Mouse (Mus musculus) WW6 (cell line): Measurements from ENCODE around the gene Nop9.

ENCODE experiments used
- DNase-seq: peaks from one replicate; pipeline ENCODE4 v3.0.0-alpha.2; 2013; ENCODE audit warnings: low read depth, low spot score

The Nop9 gene

DNA sequence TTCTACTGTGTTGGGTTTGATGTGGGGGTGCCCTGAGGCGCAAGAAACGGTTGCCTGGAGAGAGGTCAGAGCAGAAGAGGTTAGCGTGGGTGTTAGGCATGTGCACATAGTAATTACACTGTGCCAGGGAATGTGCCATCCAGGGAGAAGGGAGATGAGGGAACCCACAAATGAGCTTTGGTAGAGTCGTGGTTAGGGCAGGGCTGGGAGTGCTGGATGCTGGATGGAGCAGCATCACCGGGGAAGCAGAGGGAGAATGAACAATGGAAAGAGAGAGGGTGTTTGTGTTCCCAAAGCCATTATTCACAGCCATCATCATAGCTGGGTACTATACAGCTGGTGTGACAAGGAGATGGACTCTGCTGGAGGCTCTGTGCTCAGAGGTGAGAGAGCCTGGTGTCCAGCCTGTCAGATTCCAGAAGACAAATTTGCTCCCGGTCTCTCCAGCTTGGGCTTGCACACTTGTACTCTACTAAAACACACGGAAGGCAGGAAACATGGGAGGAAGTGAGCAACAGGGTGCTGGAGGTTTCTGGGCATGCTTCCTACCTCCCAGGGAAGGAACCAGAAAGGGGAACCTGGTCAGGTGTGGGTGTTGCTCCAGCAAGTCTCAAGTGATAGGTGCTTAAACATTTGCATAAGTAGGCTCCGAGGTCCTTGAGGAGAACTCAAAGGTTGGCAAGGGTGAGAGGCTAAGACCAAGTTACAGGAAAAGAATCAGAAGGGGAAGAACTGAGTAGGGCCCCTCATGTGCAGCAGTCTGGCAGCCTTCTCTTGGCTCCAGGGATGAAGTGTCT is 17.4 kb upstream of the Nop9 start:
- DNase-seq: no peak

DNA sequence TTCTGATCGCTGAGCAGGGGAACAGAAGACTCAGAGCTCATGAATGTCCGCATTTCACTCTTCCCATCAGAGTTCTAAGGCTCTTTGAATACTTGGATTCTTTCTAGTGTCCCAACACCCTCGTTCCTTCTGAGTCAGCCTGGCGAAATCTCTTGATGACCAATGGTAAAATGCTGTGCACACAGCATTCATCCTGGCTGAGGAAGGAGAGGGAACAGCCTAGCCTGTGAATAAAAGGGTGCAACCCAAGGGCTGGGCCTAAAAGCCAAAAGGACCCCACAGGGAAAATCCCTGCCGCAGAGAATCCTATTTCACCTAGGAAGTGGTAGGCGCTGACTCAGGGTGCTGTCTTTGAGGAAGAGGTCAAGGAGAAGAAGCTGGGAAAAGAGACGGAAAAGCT is 15.4 kb upstream of the Nop9 start:
- DNase-seq: no peak

DNA sequence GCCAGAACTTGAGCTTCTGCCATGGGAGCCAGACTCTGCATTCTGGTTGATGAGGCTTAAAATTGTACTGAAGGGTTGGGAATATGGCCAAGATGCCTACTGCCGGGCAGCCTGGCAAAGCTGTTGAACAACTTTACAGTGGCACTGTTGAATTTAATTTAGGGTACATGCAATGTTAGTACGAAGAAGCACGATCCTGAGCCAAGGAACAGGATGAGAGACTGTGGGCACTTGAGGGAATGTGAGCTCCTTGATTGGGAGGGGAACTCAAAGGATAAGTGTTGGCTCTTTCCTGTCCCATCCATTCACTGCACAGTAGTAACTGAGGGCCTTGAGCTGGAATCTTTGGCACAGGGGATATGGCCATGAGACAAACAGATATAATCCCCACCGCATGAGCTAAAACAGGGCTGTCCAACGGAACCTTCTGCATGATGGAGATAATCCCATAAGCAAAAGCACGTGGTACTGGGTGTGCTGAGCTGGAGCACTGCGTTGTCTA is 14.9 kb upstream of the Nop9 start:
- DNase-seq: no peak

DNA sequence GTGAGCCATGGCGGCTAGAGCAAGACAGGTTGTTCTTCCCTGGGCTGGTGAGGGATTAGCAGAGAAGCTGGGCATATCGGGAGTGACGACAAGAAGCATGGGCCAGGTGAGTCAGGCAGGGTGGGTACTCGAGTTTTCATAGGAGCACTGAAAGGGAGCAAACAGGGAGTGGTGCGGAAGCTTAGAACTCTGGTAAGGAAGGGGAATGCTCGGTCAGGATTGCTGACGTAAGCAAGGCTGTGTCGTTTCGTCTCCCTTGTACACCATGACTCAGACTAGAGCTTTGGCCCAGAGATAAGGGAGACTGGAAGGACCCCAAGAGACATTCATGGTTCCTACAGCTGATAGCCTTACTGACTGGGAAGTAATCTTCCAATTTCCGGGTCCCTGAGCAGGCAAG is 11.6 kb upstream of the Nop9 start:
- no peak for DNase-seq

DNA sequence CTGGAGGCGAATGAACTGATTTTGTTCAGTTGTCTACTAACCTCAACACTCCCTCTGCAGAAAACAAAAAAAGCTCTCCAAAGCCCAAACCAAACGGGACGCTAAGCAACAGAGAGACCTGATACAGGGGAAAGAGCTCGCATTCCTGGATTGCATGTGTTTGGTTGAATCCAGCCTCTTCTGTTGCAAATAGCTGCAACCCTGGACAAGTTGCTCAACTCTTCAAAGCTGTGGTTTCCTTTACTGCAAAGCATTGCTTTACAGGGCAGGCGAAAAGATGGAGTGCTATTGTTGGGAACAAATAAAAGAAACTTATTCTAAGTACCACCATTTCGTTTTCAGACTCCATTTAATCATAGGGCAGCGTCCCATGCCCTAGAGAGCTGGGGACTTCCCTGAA is 10.6 kb upstream of the Nop9 start:
- no peak for DNase-seq

DNA sequence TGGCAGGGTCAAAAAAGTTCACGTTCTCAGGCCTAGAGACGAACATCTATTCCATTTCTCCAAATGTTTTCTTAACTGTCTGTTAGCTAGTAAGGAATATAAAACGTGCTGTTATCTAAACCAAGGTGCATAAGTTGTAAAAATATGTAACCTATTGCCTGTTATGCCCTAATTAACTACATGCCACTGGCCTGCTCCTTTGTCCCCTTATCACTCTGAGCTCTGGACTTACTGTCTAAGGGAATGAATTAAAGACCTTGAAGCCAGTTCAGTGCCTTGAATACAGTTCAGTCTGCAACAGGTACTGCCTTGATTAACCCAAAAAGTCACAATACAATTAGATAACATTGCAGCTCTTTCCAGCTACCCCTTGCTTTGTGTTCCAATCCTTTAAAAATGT is 10.2 kb upstream of the Nop9 start:
- DNase-seq: no peak

DNA sequence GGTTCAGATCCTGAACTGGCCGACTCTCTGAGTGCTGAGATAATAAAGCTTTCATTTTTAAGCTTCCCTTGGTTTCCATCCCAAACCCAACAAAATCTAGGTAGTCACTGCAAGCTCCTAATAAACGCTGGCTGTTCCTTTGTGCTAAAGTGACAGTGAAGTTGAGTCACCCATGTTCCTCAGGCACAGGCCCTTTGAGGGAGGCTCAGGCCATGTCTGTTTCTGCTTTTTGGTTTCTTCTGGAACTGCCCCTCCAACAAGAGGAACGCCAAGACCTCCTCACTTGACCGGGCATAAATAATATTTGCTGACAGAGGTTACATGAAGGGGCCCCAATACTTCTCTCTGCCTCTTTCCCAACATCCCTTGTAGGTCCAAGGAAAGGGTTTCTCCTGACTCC is 9.7 kb upstream of the Nop9 start:
- no peak for DNase-seq

DNA sequence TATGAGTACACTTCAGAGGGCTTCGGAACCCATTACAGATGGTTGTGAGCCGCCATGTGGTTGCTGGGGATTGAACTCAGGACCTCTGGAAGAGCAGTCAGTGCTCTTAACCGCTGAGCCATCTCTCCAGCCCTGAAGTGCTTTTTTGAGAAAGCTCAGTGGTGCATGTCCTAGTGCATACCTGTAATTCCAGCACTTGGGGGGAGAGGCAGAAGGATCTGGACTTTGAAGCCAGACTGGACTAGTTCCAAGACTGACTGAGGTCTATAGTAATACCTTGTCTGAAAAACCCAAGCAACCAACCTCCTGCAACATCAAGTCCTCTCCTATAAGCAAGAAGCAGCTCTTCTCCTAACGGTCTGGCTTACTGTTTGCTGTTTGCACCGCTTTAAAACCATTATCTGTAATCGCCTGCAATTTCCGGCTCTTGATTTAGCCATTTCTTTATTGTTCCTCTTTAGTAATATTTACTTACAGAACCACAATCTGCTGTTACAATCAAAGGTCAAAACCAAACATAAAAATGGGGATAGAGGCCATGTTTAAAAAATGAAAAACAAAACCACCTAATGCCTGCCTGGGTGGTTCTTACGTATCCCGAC is 8.3 kb upstream of the Nop9 start:
- no peak for DNase-seq

DNA sequence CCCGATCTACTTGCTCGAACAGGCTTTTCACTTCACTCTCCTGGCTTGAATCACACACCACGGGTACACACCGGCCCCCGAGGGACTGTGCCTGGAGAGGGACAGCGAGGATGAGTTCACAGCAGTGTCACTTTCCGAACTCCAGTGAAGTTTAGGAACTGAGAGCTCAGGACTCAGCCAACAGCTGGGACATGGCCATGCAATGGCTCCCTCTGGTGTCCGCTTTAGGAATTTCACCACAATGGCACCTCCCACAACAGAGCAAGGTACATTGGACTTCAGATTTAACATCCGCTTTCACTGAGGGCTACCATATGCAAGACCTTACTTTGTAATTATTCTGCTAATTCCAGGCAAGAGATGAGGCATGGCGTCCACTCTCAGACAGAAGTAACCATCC is 1.8 kb upstream of the Nop9 start:
- DNase-seq: no peak

DNA sequence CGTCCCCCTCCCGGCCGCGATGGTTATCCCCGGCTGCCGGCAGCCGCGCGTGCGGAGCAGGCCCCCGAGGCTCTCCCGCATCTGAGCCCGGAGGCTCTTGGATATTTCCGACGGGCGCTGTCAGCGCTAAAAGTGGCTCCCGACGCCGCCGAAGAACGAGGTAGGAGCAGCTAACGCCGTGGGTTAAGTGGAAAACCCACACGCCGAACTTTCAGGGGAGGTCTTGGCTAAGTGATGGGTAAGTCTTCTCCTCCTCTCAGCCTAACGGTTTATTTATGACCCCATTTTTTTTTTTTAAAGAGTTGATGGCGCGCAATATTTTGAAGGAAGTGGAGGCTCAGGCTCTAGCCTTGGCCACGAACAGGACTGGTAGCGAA is 356 bp downstream of the Nop9 start:
- no peak for DNase-seq

DNA sequence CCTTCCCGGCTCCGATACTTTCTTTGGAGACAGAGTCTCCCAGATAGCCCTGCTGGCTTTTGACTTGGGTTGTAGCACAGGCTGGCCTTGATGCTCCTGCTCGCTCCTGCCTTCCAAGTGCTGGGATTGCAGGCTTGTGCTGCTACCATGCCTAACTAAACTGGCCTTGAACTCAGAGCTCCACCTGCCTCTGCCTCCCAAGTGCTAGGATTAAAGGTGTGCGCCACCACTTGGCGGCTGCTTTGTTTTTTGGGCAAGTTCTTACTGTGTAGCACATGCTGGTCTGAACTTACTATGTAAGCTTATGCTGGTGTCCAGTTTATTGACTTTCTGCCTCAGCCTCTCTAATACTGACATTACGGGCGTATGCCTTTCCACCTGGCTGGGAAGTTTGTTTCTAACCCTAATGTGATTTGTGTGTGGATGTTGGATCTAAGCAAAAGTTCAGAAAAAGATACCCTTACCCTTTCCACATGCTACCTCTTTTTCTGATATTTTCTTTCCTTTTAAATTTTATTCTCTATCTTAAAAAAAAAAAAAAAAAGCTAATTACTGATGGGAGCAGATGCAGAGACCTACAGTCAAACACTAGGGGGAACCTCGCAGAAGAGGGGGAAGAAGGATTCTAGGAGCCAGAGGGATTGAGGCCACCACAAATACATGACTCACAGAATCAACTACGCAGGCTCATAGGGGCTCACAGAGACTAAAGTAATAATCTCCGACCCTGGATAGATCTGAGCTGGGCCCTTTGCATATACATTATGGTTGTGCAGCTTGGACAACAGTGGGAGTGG is 1.8 kb downstream of the Nop9 start:
- DNase-seq: no peak

DNA sequence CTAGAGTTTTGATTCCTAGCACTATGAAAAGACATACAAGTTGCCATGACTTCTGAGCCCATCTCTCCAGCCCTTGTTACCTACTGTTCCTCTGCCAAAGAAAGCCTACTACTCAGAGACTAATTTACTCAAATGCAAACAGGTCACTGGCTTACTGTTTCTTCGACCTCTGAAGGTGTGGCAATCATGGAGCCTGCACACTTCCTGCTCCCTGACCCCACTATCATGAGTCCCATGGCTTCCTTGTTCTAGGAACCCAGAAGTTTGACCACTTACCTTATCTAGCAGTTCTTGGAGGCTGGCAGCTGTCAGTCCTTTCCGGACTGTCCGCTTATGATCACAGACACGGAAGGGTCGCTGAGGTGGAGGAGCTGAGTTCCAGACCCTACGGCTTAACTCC is 12.1 kb downstream of the Nop9 start:
- DNase-seq: no peak

DNA sequence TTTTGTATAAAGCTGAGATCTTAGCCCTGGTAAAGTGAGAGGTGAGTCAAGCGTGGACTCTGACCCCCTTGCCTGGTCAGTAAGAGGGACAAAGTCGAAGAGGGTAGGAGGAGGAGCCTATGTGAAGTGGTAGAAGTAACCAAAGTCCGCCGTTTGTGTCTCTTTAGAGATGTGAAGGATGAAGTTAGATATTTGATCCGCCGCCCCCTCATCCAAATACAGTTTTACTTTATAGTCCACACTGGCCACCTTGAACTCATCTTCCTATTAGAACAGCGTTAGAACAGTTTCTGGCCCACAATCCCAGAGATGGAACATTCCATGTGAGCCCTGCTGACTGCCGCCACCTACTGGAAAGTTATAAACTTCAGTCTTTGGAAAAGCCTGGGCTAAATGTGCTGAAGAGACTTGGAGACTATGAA is 12.9 kb downstream of the Nop9 start, which contains the start of gene Cideb:
Gene Cideb, minus strand, starts transcription at position 96 of the 422 bp plus-strand sequence.
- DNase-seq: no peak

DNA sequence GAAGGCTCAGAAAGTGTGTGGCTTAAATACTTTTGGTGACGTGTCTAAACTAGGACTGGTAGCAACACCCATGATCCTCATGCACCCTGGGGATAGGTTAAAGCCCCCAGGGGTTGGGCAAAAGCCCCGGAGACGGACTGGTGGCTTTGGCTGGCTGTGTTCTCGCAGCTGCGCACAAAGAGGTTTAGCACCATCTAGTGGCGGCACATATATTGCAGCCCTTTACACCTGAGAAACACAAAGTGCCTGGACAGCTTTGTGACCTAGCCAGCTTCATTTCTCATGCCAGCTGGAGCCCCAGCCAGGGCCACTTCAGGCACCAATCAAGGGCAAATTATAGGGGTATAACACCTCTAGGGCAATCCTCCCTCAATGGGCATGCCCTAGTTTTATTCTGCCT is 14.7 kb downstream of the Nop9 start:
- peak; percentile 58 for DNase-seq

DNA sequence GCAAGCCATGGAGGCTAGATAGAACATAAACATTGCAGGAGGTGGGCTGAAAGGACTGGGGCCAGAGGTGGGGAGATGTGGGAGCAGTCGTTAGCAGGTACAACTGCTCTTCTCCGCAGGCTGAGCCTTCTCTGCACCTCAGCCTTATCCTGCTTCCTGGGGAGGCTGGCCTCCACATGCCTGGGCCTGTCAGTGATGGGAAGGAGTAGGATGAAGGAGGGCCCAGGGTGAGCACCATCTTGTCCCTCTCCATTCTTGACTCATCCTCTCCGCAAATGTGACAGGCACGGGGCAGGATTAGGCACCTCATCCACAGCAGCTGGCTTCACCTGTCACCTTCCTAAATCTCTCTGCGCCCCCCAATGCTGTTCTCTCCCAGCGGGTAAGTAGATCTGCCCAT is 15.7 kb downstream of the Nop9 start, which contains the start of gene Ltb4r2:
Gene Ltb4r2, plus strand, starts transcription at position 266 of the 400 bp plus-strand sequence.
- no peak for DNase-seq

DNA sequence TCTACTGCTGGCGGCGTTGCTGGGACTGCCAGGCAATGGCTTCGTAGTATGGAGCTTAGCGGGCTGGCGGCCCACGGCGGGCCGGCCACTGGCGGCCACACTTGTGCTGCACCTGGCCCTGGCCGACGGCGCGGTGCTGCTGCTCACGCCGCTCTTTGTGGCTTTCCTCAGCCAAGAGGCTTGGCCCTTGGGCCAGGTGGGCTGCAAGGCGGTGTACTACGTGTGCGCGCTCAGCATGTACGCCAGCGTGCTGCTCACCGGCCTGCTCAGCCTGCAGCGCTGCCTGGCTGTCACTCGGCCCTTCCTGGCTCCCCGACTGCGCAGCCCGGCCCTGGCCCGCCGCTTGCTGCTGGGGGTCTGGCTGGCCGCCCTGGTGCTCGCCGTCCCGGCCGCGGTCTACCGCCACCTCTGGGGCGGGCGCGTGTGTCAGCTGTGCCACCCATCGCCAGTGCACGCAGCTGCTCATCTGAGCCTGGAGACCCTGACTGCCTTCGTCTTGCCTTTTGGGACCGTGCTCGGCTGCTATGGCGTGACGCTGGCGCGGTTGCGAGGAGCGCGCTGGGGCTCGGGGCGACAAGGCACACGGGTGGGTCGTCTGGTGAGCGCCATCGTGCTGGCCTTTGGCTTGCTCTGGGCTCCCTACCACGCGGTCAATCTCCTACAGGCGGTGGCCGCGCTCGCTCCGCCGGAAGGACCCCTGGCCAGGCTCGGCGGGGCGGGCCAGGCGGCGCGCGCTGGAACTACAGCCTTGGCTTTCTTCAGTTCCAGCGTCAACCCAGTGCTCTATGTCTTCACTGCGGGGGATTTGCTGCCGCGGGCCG is 16.7 kb downstream of the Nop9 start:
- DNase-seq: no peak

DNA sequence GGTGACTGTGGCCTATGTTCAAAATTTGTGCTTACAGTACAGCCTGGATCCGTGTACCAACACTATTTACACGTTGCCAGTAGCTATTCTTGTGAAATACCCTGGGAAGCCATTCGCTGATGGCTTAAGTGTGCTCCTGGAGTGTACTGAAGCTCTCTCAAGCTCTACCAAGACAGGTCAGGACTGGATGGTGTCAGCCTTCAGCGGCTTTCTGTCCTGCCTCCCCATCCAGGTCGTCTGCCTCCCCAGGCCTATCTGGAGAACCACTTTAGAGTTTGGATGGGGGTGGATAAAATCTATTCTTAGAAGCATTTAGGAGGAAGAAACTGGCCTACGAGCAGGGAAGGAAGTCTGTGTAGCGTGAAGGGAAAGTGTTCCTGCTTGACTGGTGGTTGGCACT is 17.7 kb downstream of the Nop9 start:
- no peak for DNase-seq

DNA sequence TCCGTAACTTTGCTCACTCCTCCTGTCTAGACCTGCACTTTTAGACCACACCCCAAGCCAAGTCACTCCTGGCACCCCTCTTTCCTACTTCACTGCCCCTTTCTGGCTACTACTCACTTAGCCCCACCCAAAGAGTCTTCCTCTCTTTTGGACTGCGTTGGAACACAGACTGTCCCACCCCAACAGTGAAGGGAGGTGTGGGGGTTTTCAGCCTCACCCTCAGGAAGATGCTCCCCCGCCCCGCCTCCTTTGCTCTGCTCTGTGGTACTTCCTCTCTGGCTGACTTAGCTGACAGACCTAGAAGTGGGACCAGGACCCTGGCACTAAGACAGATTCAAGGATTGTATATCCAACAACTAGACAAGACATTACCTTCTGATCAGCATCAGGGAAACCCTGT is 20.2 kb downstream of the Nop9 start, which contains the start of gene Ltb4r1:
Gene Ltb4r1, plus strand, starts transcription at position 267 of the 400 bp plus-strand sequence.
- DNase-seq: no peak

DNA sequence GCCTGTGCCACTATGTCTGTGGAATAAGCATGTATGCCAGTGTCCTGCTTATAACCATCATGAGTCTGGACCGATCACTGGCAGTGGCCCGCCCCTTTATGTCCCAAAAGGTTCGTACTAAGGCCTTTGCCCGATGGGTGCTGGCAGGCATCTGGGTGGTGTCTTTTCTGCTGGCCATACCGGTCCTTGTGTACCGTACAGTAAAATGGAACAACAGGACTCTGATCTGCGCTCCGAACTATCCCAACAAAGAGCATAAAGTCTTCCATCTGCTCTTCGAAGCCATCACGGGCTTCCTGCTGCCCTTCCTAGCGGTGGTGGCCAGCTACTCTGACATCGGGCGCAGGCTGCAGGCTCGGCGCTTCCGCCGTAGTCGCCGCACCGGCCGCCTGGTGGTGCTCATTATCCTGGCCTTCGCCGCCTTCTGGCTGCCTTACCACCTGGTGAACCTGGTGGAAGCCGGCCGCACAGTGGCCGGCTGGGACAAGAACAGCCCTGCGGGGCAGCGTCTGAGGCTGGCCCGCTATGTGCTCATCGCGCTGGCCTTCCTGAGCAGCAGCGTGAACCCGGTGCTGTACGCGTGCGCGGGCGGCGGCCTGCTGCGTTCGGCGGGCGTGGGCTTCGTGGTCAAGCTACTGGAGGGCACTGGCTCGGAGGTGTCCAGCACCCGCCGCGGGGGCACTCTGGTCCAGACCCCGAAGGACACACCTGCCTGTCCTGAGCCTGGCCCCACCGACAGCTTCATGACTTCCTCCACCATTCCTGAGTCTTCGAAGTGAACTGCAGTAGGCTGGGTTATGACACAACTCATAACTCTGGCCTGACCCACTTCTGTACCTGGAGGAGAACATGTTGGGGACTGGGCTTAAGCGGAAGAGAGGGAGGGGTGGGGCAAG is 22.3 kb downstream of the Nop9 start:
- no peak for DNase-seq

DNA sequence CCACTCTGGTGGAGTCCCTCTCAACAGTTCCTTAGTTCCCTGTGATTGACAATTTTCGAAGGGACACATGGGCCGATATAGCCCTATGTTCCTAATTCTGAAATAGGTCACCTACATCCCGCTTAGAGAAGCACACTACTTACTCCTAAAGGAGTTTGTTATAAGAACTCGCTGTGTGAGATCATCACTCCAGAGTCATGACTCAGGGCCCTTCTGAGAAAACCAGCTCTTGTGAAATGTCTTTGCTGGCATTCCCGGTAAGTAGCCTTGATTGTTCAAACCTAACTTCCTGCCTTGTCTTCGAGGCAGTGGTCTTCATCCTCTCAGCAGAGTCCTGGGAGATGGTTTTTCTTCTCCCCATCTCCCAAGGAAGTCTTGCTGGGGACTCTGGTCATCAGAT is 23.1 kb downstream of the Nop9 start:
- no peak for DNase-seq
